Mouse (Mus musculus) heart, postnatal 0 days (tissue): ENCODE data around the gene Dennd5b. TPM values are rescaled to one million over a fixed set of nuclear protein-coding genes. Genes with fewer than 3 reads are reported as not detected.

Experiments used
- ATAC-seq: fragments of 200-750 bp; cut with Nextera tagmentation; 2 replicates; pipeline ENCODE4 v1.8.0; 2017; ENCODE audit warnings: low read depth, moderate number of reproducible peaks, moderate library complexity; ENCODE audit not compliant: insufficient read depth
- DNase-seq: peaks from one replicate; pipeline ENCODE4 v3.0.0-alpha.2; 2016; ENCODE audit warnings: low spot score
- H3K27ac ChIP-seq: fragments of 300-500 bp; sonication (generic); 2 replicates; pipeline ENCODE4 v1.5.1; 2014; ENCODE audit warnings: low read depth, mild to moderate bottlenecking
- H3K27me3 ChIP-seq: fragments of 300-500 bp; sonication (generic); 2 replicates; pipeline ENCODE4 v1.6.1; 2014; ENCODE audit warnings: low read length, mixed read lengths; ENCODE audit not compliant: control insufficient read depth, insufficient read depth
- H3K36me3 ChIP-seq: fragments of 300-500 bp; sonication (generic); replicated peaks from 2 replicates; pipeline ENCODE4 v1.6.1; 2014; ENCODE audit warnings: low read length, mixed read lengths; ENCODE audit not compliant: control insufficient read depth, insufficient read depth
- H3K4me1 ChIP-seq: fragments of 300-500 bp; sonication (generic); 2 replicates; pipeline ENCODE4 v1.6.1; 2014; ENCODE audit warnings: antibody characterized with exemption; ENCODE audit not compliant: control insufficient read depth, insufficient read depth
- H3K4me2 ChIP-seq: fragments of 300-500 bp; sonication (generic); 2 replicates; pipeline ENCODE4 v1.6.1; 2014; ENCODE audit warnings: low read depth, mild to moderate bottlenecking, low read length, moderate library complexity
- H3K4me3 ChIP-seq: fragments of 300-500 bp; sonication (generic); 2 replicates; pipeline ENCODE4 v1.5.1; 2014; ENCODE audit warnings: low read depth, low read length
- H3K9ac ChIP-seq: fragments of 300-500 bp; sonication (generic); replicated peaks from 2 replicates; pipeline ENCODE4 v1.6.1; 2014; ENCODE audit warnings: low read depth, low read length, mixed read lengths
- H3K9me3 ChIP-seq: fragments of 300-500 bp; sonication (generic); replicated peaks from 2 replicates; pipeline ENCODE4 v1.6.1; 2016; ENCODE audit warnings: low read length; ENCODE audit not compliant: control insufficient read depth
- CTCF ChIP-seq: IDR thresholded peaks from 2 replicates; pipeline ENCODE4 v1.5.1; 2016; ENCODE audit warnings: antibody characterized with exemption, control low read depth, low read depth
- EP300 ChIP-seq: IDR thresholded peaks from 2 replicates; pipeline ENCODE4 v1.6.1; 2016; ENCODE audit warnings: antibody characterized with exemption, low read depth
- WGBS: fragments of 180-500 bp; shearing (Covaris S2); extraction: QIAGEN DNeasy Blood & Tissue Kit; methylation state at CpG from one replicate; pipeline ENCODE4 v1.1.7; 2014; 5-methylcytosine and 5-hydroxymethylcytosine counted together
- polyA plus RNA-seq: library from polyadenylated mRNA; unstranded; fragments of >200 nt; fragmentation: Nextera tagmentation; extraction: Ambion mirVana; gene quantifications from 2 replicates; pipeline ENCODE4 v1.2.1, GENCODE M21; 2015
- total RNA-seq: library from RNA; depleted of rRNA; stranded (reverse); fragments of >200 nt; gene quantifications from 2 replicates; pipeline ENCODE4 v1.2.3, GENCODE M21; 2014; ENCODE audit warnings: low replicate concordance

Dennd5b gene
- total and polyA plus RNA-seq, 2 experiments from 2014 or later = 5.4 to 25.5 TPM

GRCm38 (mm10) chr6:148971385-148971940, 130.0 kb downstream of the Dennd5b start:
- no peaks in the 10 kb centered on the region for H3K36me3 ChIP-seq

GRCm38 (mm10) chr6:148961285-148961684, 140.2 kb downstream of the Dennd5b start:
- H3K27ac ChIP-seq = no peak overlapping the region
- no peaks in the 10 kb centered on the region for H3K27me3 ChIP-seq
- H3K36me3 ChIP-seq = no peaks in the 10 kb centered on the region
- WGBS = 39% methylated on average over 1 of the region's 1 CpGs
- no peaks in the 10 kb centered on the region for H3K9me3 ChIP-seq
- H3K4me3 ChIP-seq = no peak overlapping the region
- H3K4me1 ChIP-seq = no peaks in the 10 kb centered on the region
- DNase-seq (no peak), ATAC-seq (no peak)
- H3K9ac ChIP-seq = no peak overlapping the region
- H3K4me2 ChIP-seq = no peak overlapping the region
- TF ChIP-seq CTCF = no peak
- TF ChIP-seq EP300 = no peak

More at GRCm38 (mm10) chr6:148971385-148971940, 130.0 kb downstream of the Dennd5b start:
- 34% methylated on average over 9 of the region's 9 CpGs for WGBS
- ATAC-seq = no peak
- DNase-seq = no peak
- no peaks in the 10 kb centered on the region for H3K9me3 ChIP-seq
- no peak overlapping the region for H3K4me2 ChIP-seq
- no peaks in the 10 kb centered on the region for H3K4me1 ChIP-seq
- H3K4me3 ChIP-seq = no peak overlapping the region
- no peak overlapping the region for H3K27ac ChIP-seq
- TF ChIP-seq CTCF = no peak
- TF ChIP-seq EP300 = no peak
- H3K27me3 ChIP-seq = no peaks in the 10 kb centered on the region
- no peak overlapping the region for H3K9ac ChIP-seq

DNA sequence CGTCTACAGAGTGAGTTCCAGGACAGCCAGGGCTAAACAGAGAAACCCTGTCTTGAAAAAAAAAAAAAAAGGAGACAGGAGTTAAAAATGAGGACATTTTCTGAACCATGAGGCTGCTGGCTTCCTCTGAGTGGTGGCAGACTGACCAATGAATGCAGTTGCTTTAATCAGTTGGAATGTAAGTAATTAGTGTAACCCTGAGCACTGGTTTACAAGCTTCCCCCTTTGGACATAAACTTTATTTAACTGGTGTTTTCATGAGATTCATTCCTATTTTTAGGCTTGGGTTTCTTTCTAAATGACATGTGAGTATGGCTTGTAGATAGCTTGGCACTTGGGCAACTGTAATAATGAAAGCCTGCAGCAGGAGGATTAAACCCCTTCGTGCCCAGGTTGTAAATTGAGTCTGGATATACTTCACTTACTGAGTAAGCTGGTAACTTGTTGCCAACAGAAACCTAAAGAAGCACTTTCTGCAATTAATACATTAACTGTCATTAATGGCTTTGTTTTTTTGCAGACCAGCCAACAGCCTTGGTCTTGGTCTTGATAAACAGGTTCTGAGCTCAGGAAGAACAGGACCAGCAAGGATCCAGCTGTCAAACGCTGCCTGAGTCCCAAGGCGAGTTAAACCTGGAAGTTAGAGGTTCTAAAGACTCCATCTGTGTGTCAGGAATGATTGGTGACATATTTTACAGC, 141.8 kb downstream of the Dennd5b start:
- Histone ChIP-seq H3K36me3 (no peaks in the 10 kb centered on the region), H3K4me1 (no peaks in the 10 kb centered on the region), H3K9me3 (no peaks in the 10 kb centered on the region), H3K4me2 (no peak overlapping the region), H3K4me3 (no peak overlapping the region), H3K27me3 (no peaks in the 10 kb centered on the region), H3K9ac (no peak overlapping the region), H3K27ac (no peak overlapping the region)
- no peak for DNase-seq
- 58% methylated on average over 4 of the region's 4 CpGs for WGBS
- ATAC-seq = no peak
- TF ChIP-seq EP300 (no peak), CTCF (no peak)

DNA sequence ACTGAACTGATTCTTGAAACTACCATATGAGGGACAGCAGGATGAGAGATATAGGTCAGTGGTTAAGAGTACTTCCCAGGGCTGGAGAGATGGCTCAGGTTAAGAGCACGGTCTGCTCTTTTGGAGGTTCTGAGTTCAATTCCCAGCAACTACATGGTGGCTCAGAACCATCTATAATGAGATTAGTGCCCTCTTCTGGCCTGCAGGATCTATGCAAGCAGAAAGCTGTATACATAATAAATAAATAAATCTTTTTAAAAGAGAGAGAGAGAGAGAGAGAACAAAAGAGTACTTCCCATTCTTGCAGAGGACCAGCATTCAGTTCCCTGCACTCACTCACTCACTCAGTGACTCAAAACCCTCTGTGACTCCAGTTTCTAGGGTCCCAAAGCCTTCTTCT, 142.8 kb downstream of the Dennd5b start:
- DNase-seq (no peak), ATAC-seq (no peak)
- Histone ChIP-seq H3K27ac (no peak overlapping the region), H3K9me3 (no peaks in the 10 kb centered on the region), H3K27me3 (no peaks in the 10 kb centered on the region), H3K4me2 (no peak overlapping the region), H3K9ac (no peak overlapping the region), H3K4me1 (no peaks in the 10 kb centered on the region), H3K36me3 (no peaks in the 10 kb centered on the region), H3K4me3 (no peak overlapping the region)
- TF ChIP-seq CTCF = no peak
- no peak for TF ChIP-seq EP300
- WGBS = 75% methylated on average over 1 of the region's 1 CpGs

GRCm38 (mm10) chr6:148957046-148957445, 144.4 kb downstream of the Dennd5b start:
- no peak for TF ChIP-seq CTCF
- H3K27me3 ChIP-seq = no peaks in the 10 kb centered on the region
- no peak overlapping the region for H3K27ac ChIP-seq
- H3K4me3 ChIP-seq = no peak overlapping the region
- no peaks in the 10 kb centered on the region for H3K4me1 ChIP-seq
- H3K4me2 ChIP-seq = no peak overlapping the region
- H3K36me3 ChIP-seq = no peaks in the 10 kb centered on the region
- H3K9me3 ChIP-seq = no peaks in the 10 kb centered on the region
- DNase-seq = no peak
- 83% methylated on average over 3 of the region's 3 CpGs for WGBS
- no peak for ATAC-seq
- no peak overlapping the region for H3K9ac ChIP-seq
